Comparison of ENCODE assay signal across 8 mouse cellular contexts in the genomic region with DNA sequence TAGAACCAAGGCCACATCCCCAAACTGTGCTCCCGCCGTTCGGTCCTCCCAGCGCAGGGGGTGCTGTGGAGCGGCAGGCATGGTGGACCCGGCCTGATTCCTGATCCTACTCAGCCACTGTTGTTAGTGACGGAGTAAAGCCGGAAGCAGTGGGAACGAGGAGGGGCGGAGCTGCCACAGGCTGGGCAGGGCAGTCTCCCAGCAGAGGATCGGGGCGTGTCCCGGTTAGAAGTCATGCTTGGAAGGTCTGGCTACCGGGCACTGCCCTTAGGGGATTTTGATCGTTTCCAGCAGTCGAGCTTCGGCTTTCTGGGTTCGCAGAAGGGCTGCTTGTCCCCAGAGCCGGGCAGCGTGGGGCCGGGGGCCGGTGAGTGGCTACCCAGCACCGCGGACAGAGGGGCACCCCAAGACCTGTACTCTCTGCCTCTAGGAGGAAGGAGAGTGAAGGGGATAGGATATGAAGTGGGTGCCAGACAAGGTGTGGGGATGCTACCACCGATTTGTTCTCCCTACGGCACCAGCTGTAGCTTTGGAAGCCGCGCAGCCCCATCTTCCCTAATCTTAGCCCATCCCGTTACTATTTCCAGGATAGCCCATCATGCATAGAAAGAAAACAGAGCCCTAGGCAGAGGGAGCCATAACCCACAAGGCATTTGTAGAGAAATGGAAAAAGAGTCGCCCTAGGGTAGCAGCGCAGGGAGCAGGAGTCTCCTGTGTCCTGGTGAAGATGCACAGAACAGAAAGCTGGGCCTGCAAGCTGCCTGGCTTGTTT. TPM values are rescaled to one million over a fixed set of nuclear protein-coding genes. Genes with fewer than 3 reads are reported as not detected.
DNase-seq lines count a peak whose midpoint lies in the region; ATAC-seq and TF ChIP-seq lines count a peak whose summit lies in the region.

A gene (plus strand): TSS at position 132 of the 772 bp plus-strand sequence.

- peak within 1 kb of the TSS; percentile 74 for H3K27ac ChIP-seq in bone marrow, adult 2 months (ENCODE audit: control insufficient read depth, insufficient read depth, low read depth, low read length, poor library complexity)
- H3K27ac ChIP-seq in embryonic facial prominence, embryonic 15.5 days (replicated peaks): peak within 1 kb of the TSS; percentile 76
- H3K27ac ChIP-seq in kidney, embryonic 14.5 days (ENCODE audit: low read depth, low read length): peak within 1 kb of the TSS; percentile 67
- peak within 1 kb of the TSS; percentile 76 for H3K27ac ChIP-seq in limb, embryonic 15.5 days

- H3K36me3 ChIP-seq in embryonic facial prominence, embryonic 15.5 days: peaks cover 13% of the 10 kb centered on the region
- peaks cover 15% of the 10 kb centered on the region; the same call in 1 of the 2 replicates for H3K36me3 ChIP-seq in kidney, embryonic 14.5 days (ENCODE audit: control insufficient read depth, insufficient read depth, low read length)
- H3K36me3 ChIP-seq in limb, embryonic 15.5 days: peaks cover 28% of the 10 kb centered on the region

- peak; percentile 98 for DNase-seq in 416B (ENCODE audit: low read depth)
- peak; percentile 96 to 97 for DNase-seq in heart, adult 9 months (ENCODE audit: low spot score in 2 of 2)
- DNase-seq in monocyte, adult 2 months (ENCODE audit: low read depth in 1 of 2, low spot score in 2 of 2): peak; percentile 93 to 94
- peak; percentile 96 for DNase-seq in spleen, postnatal 36 days (ENCODE audit: low spot score in 2 of 2)

- WGBS in bone marrow, adult 2 months: under 1% methylated on average over 31 of the region's 31 CpGs
- WGBS in embryonic facial prominence, embryonic 15.5 days: under 1% methylated on average over 31 of the region's 31 CpGs
- 2% methylated on average over 31 of the region's 31 CpGs for WGBS in kidney, embryonic 14.5 days
- WGBS in limb, embryonic 15.5 days: under 1% methylated on average over 31 of the region's 31 CpGs

- H3K9ac ChIP-seq in embryonic facial prominence, embryonic 15.5 days: peak within 1 kb of the TSS; percentile 74
- peak within 1 kb of the TSS; percentile 83 for H3K9ac ChIP-seq in kidney, embryonic 14.5 days (ENCODE audit: low read depth, low read length)
- H3K9ac ChIP-seq in limb, embryonic 15.5 days: peak within 1 kb of the TSS; percentile 65

- no peaks in the 10 kb centered on the region for H3K27me3 ChIP-seq in embryonic facial prominence, embryonic 15.5 days
- H3K27me3 ChIP-seq in kidney, embryonic 14.5 days (ENCODE audit: control insufficient read depth, insufficient read depth, low read length): no peaks in the 10 kb centered on the region
- no peaks in the 10 kb centered on the region for H3K27me3 ChIP-seq in limb, embryonic 15.5 days

- peak; percentile 75; the same call in 1 of the 2 replicates for TF ChIP-seq POLR2A in bone marrow, adult 2 months (IDR thresholded peaks at IDR 0.05; ENCODE audit: borderline replicate concordance, control insufficient read depth, low read depth, low read length)

- H3K4me2 ChIP-seq in embryonic facial prominence, embryonic 15.5 days (replicated peaks): peak within 1 kb of the TSS; percentile 67
- peak within 1 kb of the TSS; percentile 79 for H3K4me2 ChIP-seq in kidney, embryonic 14.5 days (replicated peaks; ENCODE audit: low read depth, low read length)
- H3K4me2 ChIP-seq in limb, embryonic 15.5 days: peak within 1 kb of the TSS; percentile 68

- H3K9me3 ChIP-seq in embryonic facial prominence, embryonic 15.5 days (replicated peaks): no peaks in the 10 kb centered on the region
- no peaks in the 10 kb centered on the region for H3K9me3 ChIP-seq in kidney, embryonic 14.5 days (ENCODE audit: control insufficient read depth, low read length)
- H3K9me3 ChIP-seq in limb, embryonic 15.5 days: no peaks in the 10 kb centered on the region

- H3K4me1 ChIP-seq in bone marrow, adult 2 months (ENCODE audit: control insufficient read depth, insufficient read depth, low read length): peaks cover 12% of the 10 kb centered on the region
- H3K4me1 ChIP-seq in embryonic facial prominence, embryonic 15.5 days: peaks cover 21% of the 10 kb centered on the region
- peaks cover 12% of the 10 kb centered on the region; the same call in 1 of the 2 replicates for H3K4me1 ChIP-seq in kidney, embryonic 14.5 days (ENCODE audit: control insufficient read depth, insufficient read depth, low read length)
- peaks cover 24% of the 10 kb centered on the region for H3K4me1 ChIP-seq in limb, embryonic 15.5 days

- H3K4me3 ChIP-seq in bone marrow, adult 2 months (replicated peaks; ENCODE audit: control insufficient read depth, low read depth, low read length): peak within 1 kb of the TSS; percentile 70
- H3K4me3 ChIP-seq in embryonic facial prominence, embryonic 15.5 days (replicated peaks): peak within 1 kb of the TSS; percentile 86
- H3K4me3 ChIP-seq in kidney, embryonic 14.5 days (ENCODE audit: low read length): peak within 1 kb of the TSS; percentile 84
- H3K4me3 ChIP-seq in limb, embryonic 15.5 days: peak within 1 kb of the TSS; percentile 83

- ATAC-seq in embryonic facial prominence, embryonic 15.5 days (ENCODE audit: insufficient number of reproducible peaks, low FRiP score, low TSS enrichment, low read depth): peak; percentile 95
- peak; percentile 95 for ATAC-seq in kidney, embryonic 14.5 days (ENCODE audit: low FRiP score, low TSS enrichment)
- ATAC-seq in limb, embryonic 15.5 days (ENCODE audit: insufficient number of reproducible peaks, low FRiP score, low TSS enrichment, low read depth): peak; percentile 92

- peak; percentile 89 for TF ChIP-seq CTCF in bone marrow, adult 2 months (IDR thresholded peaks at IDR 0.05; ENCODE audit: control insufficient read depth, insufficient read depth, low read length)

RNA-seq across cellular contexts. Expression of the gene that starts here (rescaled TPM):
- polyA plus RNA-seq in bone marrow, adult 2 months (2011; ENCODE audit: insufficient read depth, insufficient read length, low replicate concordance, missing spikeins): 14.4 and 24.5 TPM in 2 replicates
- polyA plus RNA-seq in embryonic facial prominence, embryonic 15.5 days (2015; fragmentation: Nextera tagmentation; extraction: Ambion mirVana): 35.9 and 42.8 TPM in 2 replicates
- 22.3 and 29.8 TPM in 2 replicates for polyA plus RNA-seq in kidney, embryonic 14.5 days (2014; fragmentation: Nextera tagmentation; extraction: Ambion mirVana)
- polyA plus RNA-seq in limb, embryonic 15.5 days (2015; fragmentation: Nextera tagmentation; extraction: Ambion mirVana): 34.2 and 35.5 TPM in 2 replicates

Comparison
In these comparisons a context has a peak if more than half of its experiments do, and no peak if none do; other contexts are left out.
1. Peak in every context shown above with its lines: DNase-seq, ATAC-seq, H3K4me3 ChIP-seq and H3K27ac ChIP-seq.